Mouse (Mus musculus): ENCODE measurements at regions not wholly inside any gene's neighbourhood (a gene's known extent, or its start where the extent isn't known, plus 50 kb on each side); places are given as distances from the start of the nearest gene placed in this dataset.

DNA sequence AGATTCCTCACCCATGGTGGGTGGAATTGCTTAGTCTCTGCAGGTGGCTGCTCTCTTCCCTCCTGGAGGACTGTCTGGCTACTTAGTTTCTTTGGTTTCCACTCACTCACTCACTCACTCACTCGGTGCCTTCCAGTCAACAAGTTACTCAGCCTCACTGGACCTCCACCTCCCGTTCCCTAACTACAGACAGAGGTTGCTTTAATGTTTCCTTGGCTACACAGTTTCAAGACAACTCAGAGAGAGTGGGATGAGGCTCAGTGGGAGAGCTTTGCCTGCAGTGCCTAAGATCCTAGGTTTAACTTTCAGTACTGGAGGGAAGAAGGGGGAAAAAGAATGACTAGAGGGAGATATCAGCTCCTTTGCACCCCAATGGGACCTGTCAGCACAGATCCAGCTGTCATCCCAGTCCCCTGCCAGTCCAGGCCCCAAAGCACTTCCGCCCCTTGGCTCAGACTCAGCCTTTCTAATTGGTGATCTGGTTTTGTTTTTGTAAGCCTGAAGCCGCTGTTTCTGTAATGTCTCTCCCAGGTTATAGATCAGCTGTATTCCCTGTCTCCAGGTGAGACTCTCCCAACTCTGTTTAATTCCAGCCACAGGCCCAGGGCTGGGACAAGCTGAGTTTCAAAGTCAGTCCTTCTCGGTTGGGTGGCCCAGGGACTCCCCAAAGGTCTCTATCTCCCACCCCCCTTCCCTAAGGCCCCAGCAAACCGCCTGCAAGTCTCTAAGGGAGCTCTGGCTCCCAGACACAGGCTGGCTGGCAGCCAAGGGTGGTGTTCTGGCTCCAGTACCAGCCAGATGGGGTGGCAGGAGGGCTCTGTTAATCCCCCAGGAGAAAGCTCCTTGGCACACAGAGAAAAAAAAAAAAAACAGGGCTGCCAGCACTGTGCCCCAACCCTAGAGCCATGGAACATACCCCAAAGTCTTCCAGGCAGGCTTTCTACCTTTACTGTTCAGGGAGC lies 60.5 kb upstream of the Cdon start:
- peak; percentile 78 for DNase-seq

DNA sequence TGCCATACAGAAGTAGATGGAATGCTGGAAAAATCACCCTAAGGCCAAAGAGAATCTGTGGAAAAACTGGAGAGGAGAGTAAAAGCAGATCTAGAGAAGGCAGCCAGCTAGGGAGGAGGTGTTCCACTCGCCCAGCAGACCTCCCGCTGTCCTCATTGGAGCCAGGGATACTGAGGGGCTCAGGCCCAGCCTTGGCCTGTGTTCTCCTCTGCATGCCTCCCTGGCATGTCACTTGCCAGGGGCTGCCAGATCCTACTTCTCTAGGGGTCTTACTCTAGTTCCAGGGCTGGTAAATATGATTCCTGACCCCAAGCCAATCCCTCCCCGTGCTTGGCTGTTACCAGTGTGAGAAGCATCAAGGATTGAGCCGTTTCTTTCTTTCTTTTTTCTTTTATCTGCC lies 59.5 kb upstream of the Cdon start:
- DNase-seq = no peak

DNA sequence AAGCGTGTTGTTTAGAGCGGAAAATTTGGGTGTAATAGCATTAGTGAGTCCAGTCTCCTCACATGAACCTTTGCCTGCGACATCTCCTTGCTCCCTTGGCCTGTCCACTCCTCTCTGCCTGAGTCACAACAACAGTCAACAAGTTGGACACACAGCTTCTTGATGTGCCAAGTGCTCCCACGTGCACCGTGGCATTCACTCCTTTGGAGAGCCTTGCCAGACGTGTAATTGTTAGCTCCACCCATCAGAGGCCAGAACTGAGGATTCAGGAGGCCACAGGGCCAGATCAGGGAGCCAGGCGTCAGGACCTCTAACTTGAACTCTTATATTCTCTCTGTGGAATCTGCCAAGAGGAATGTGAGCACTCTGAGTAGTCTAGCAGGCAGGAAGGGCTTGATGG lies 58.7 kb upstream of the Cdon start:
- DNase-seq = peak; percentile 68

DNA sequence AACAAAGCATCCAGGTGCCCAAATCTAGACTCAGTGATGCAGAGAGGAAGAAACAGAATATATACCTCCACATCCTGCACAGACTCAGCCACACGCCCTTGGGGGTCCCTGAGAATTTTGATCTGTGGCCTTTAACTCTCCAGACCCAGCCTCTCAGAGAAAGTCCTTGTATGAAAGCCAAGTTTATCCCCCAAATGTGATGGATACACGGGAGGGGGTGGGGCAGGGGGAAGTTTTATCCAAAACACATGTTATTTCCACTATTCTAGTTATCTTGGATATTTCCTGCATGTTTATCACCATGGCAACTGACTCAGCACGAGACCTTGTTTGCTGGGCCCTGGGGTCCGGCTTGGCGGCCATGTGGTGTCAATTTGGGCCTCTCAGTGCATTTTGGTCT lies 57.8 kb upstream of the Cdon start:
- DNase-seq = no peak

DNA sequence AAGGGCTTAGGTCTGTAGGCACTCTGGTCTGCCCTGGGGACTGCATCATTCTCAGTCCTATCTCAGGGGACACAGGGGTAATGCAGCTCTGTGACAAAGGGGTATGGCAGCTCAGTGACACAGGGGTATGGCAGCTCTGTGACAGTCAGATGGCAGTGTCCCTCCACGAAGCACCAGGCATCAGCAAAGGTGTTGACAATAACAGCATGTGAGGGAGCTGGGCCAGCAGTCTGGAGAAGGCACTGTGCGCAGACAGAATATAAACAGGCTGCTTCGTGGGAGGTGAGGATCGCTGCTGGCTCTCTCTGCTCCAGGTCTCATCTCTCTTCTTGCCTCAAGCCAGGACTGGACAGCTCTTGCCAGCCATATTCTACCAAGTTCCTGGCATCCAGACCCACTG lies 57.0 kb upstream of the Cdon start:
- no peak for DNase-seq

DNA sequence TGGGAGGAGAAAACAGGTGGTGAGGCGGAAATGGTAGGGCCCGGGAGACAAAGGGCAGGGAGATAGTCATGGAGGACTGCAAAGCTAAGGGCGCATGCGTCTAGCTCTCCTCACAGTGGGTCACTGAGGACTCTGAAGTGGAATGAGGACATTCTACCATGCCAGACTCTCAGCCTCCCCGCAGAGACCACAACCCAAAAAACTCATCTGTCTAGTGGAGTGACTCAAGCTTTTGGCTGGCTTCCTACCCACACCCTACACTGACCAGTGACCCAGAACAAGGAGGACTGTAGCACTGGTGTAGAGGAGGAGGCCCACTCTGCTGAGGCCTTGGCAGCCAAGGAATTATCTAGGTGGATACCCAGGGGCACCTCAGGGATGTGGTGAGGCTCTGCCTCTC lies 55.0 kb upstream of the Cdon start:
- no peak for DNase-seq

DNA sequence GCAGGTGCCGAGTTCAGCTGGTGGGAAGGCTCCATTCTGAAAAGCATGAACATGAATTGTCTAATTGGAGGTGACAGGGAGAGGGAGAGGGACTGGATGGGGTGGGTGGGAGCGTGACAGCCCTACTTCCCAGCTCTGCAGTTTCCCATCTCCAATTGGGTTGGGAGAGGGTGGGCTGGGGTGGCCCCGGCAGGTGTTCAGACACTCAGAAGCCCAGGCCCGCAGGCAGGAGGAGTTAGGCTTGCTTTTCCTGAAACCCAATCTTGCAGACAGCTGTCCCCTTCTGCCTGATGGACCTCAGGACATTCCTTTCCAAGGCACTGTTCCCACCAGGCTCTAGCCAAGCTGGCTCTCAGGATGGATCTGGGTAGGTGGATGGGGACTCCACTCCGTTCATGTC lies 51.9 kb upstream of the Cdon start:
- DNase-seq = no peak

DNA sequence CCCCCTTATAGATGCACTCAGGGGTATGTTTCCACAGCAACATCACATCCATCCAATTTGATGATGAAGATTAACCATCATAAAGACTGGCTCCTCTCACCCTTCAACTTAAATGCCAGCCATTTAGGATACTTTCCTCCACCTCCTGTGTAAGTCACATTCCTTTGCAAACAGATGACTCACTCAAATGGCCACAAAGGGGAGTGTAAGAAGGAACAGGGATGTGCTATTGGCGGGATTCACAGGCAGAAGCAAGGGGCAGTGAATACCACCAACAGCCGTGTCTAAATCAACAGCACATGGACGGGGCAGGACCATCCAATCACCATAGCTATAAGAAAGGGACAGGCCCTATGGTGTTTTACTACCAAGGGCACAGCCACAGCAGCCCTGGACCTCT lies 50.9 kb upstream of the Cdon start:
- no peak for DNase-seq

DNA sequence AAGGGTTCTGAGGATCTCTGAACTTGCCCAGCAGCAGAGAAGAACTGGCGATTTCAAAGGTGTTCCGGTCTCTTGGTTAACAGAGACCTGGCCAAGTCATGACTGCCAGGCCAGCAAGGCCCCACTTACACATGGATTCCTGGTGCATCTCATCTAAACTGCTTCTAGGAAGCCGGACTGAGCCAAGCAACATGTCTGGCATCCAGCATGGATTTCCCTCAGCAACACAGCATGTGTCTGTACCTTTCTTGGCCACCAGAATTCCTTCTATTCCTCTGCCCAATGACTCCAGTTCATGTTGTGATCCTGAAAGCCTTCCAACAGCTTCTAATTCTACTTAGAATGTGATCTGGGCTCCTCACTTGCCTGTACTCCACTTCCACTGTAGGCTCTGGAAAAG lies 50.0 kb upstream of the Cdon start:
- DNase-seq = no peak

All from adrenal gland, postnatal 14 days (tissue).